Mouse (Mus musculus): Measurements from ENCODE around the gene Casq1. TPM values are rescaled to one million over a fixed set of nuclear protein-coding genes. Genes with fewer than 3 reads are reported as not detected.
A peak's percentile ranks its signal among the peaks of the same experiment; 100 is the strongest.

Casq1 gene
- polyA plus RNA-seq, 1 experiment from 2014 or later = 2.6 TPM

DNA sequence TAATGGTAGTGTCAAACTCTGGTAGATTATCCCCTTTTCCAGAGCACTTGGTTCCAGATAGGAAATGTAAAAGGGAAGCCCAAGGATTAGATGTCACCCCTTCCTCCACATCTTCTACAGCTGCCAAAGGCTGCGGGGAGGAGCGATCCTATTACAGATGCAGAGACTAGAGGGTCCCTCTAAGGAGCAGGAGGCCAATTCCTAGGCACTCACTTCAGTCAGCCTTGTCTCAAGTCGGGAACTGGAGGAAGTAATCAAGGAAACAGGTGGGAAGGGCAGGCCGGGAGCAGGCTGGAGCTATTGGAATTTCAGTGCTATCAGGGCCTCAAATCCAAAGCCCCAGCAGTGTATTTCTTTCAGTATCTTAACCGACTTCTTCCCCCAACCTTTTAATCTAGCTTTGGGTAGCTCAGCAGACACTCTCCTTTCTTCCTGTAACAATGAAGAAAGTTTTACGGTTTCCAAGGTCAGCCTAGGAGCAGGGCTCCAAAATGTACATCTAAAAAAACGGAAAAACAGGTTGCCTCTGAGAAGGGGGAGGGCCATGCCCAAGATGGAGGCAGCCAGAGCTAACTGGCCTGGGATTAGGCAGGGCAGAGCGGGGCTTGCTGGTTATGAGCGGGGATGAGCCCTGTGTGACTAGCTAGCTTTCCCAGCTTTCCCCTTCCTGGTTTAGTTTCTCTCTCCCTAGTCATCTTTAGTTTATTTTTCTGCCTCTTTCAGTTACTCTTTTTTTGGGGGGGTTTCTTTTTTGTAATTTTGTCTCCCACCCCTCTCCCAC lies 15.4 kb downstream of the Casq1 start:
- Histone ChIP-seq H3K4me3 (peak overlapping the region; percentile 79), H3K27me3 (no peaks in the 10 kb centered on the region), H3K36me3 (peaks cover 13% of the 10 kb centered on the region), H3K27ac (replicated peaks) (peak overlapping the region; percentile 95), H3K4me2 (peak overlapping the region; percentile 87), H3K9ac (peak overlapping the region; percentile 97), H3K4me1 (replicated peaks) (peaks cover 80% of the 10 kb centered on the region), H3K9me3 (no peaks in the 10 kb centered on the region)
- 12% methylated on average over 9 of the region's 9 CpGs for WGBS
- no peak for ATAC-seq (ENCODE audit: low read depth)

DNA sequence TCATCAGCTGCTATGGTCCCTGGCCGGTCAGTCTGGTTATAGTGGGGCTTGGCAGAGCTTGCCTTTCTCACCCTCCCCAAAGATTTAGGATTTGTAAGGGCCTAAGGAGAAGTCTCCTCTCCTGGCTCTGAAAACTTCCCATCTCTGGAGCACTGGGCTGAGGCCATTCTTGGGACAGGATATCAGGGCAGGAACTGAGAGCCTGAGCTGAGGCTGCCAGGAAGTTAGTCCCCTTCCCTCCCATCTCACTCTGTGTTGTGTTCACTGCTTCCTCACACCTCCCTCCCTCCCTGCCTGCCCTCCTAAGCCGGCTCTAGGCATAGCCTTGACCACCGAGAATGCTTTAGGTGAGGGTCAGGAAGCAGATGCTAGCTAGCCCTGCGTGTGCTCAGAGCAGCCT lies 16.1 kb downstream of the Casq1 start:
- Histone ChIP-seq H3K9ac (peak overlapping the region; percentile 97), H3K4me3 (peak overlapping the region; percentile 79), H3K9me3 (no peaks in the 10 kb centered on the region), H3K27ac (replicated peaks) (peak overlapping the region; percentile 95), H3K4me1 (replicated peaks) (peaks cover 80% of the 10 kb centered on the region), H3K36me3 (peaks cover 18% of the 10 kb centered on the region), H3K4me2 (peak overlapping the region; percentile 87), H3K27me3 (no peaks in the 10 kb centered on the region)
- 3% methylated on average over 4 of the region's 4 CpGs for WGBS
- no peak for ATAC-seq (ENCODE audit: low read depth)

DNA sequence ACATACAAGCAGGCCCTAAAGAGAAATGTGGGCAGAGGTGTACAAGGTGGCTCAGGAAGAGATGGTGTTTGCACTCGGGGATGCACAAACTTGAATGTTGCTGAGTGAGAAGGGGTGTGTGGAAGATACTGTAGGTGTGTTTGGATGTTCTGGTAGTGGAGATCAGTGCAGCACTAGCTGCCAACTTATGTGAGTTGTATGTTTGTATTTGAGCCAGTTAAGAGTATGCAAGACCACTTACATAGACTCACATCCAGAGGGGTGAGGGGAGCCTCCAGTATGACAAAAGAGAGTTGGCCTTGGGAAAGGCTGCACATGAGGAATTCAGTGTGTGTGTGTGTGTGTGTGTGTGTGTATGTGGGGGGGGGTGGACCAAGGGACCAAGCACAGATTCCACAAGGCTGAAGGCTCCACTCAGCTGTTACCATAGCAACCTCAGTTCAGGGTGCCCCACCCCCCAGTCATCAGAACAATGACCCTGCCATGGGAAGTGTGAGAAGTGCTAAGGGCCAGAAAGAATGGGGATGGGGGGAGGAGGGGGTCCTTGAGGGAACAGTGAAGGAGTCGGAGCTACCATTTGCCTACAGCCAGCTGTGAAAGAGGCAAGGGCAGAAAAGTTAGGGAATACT lies 16.7 kb downstream of the Casq1 start:
- Histone ChIP-seq H3K27me3 (no peaks in the 10 kb centered on the region), H3K4me3 (peak overlapping the region; percentile 79), H3K9me3 (no peaks in the 10 kb centered on the region), H3K36me3 (peaks cover 24% of the 10 kb centered on the region), H3K27ac (replicated peaks) (peak overlapping the region; percentile 95), H3K4me2 (peak overlapping the region; percentile 87), H3K9ac (peak overlapping the region; percentile 97), H3K4me1 (replicated peaks) (peaks cover 80% of the 10 kb centered on the region)
- peak; percentile 2; the same call in 1 of the 2 replicates for ATAC-seq (ENCODE audit: low read depth)
- WGBS = 8% methylated on average over 2 of the region's 2 CpGs

DNA sequence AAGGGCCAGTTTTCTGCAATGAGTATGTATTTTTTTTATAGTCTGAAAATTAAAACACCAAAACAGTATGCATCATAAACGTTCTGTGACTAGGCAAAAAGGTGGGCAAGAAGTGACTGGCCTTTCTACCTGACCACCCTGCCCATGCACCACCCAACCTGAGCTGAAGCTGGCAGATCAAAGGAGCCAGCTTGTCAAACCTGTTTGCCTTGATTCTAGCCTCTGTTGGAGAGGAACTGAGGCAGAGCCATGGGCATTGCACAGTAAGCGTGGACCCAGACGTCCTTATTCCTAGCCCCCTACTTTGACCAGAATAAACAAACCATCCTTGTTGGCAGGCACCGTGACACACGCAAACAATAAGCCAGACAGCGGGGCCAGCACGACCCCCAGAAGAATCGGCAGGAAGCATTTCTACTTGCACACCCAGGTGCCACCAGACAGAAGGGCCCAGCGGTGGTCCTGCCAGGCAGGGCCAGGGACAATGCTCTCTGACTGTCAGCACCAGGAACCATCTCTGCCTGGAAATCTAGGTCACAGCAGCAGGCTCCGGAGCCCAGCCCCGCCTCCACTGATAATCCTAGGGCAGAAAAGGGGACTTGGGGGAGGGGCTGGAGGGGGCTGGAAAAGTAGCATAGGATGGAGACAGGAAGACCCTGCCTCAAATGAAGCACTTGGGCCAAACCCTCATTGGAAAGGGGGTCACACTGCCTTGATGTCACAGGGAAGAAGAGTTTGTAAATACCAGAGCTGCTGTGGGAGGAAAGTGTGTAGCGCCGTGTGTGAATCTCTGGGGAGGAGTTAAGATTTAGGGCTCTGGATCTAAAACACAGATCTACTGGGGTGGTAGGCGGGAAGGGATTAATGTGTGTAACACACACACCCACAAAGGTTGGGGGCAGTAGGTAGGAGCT lies 17.4 kb downstream of the Casq1 start:
- no peak for ATAC-seq (ENCODE audit: low read depth)
- Histone ChIP-seq H3K36me3 (peaks cover 32% of the 10 kb centered on the region), H3K9ac (peak overlapping the region; percentile 63), H3K4me1 (replicated peaks) (peaks cover 76% of the 10 kb centered on the region), H3K27me3 (no peaks in the 10 kb centered on the region), H3K4me3 (peak overlapping the region; percentile 19), H3K27ac (replicated peaks) (peak overlapping the region; percentile 95), H3K4me2 (peak overlapping the region; percentile 87), H3K9me3 (no peaks in the 10 kb centered on the region)
- WGBS = 9% methylated on average over 14 of the region's 14 CpGs

- peaks cover 44% of the 10 kb centered on the region for H3K36me3 ChIP-seq
- H3K9me3 ChIP-seq = no peaks in the 10 kb centered on the region
- peaks cover 68% of the 10 kb centered on the region for H3K4me1 ChIP-seq (replicated peaks)
- H3K27me3 ChIP-seq = no peaks in the 10 kb centered on the region
- H3K4me3 ChIP-seq = peak overlapping the region; percentile 4; the same call in 1 of the 2 replicates
- 18% methylated on average over 7 of the region's 7 CpGs for WGBS
- H3K9ac ChIP-seq = peak overlapping the region; percentile 58
- peak overlapping the region; percentile 87 for H3K4me2 ChIP-seq
- ATAC-seq (ENCODE audit: low read depth) = peak; percentile 57
- H3K27ac ChIP-seq (replicated peaks) = peak overlapping the region; percentile 95
Observed at GRCm38 (mm10) chr1:172200871-172201447, 18.7 kb downstream of the Casq1 start.

- H3K36me3 ChIP-seq = peaks cover 52% of the 10 kb centered on the region
- H3K9ac ChIP-seq = peak overlapping the region; percentile 50; the same call in 1 of the 2 replicates
- no peak for ATAC-seq (ENCODE audit: low read depth)
- H3K4me3 ChIP-seq = no peak overlapping the region
- peak overlapping the region; percentile 95 for H3K27ac ChIP-seq (replicated peaks)
- no peaks in the 10 kb centered on the region for H3K27me3 ChIP-seq
- WGBS = 80% methylated on average over 5 of the region's 5 CpGs
- H3K9me3 ChIP-seq = no peaks in the 10 kb centered on the region
- H3K4me2 ChIP-seq = peak overlapping the region; percentile 87
- H3K4me1 ChIP-seq (replicated peaks) = peaks cover 60% of the 10 kb centered on the region
Observed at GRCm38 (mm10) chr1:172200161-172200560, 19.5 kb downstream of the Casq1 start.

DNA sequence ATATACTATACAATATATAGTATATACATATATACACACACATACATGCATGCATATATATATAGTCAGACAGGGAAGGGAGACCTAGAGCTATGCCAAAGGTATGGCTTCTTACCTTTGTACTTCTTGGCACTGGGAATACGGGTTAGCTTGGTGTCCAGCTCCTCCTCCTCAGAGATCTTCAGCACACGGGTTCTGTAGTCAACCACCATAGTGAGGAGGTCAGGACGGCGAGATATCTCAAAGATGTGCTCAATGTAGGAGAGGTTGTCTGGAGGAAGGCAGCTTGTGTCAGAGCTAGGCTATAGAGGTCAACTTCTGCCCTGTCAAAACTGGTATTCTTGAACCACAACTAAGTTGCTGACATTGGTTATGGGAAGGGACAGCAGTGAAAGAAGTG lies 20.7 kb downstream of the Casq1 start:
- Histone ChIP-seq H3K4me2 (no peak overlapping the region), H3K4me3 (no peak overlapping the region), H3K4me1 (replicated peaks) (peaks cover 48% of the 10 kb centered on the region), H3K9me3 (no peaks in the 10 kb centered on the region), H3K27ac (replicated peaks) (no peak overlapping the region; the same call in 1 of the 2 replicates), H3K36me3 (peaks cover 64% of the 10 kb centered on the region), H3K27me3 (no peaks in the 10 kb centered on the region), H3K9ac (no peak overlapping the region)
- ATAC-seq (ENCODE audit: low read depth) = no peak
- 88% methylated on average over 4 of the region's 4 CpGs for WGBS

GRCm38 (mm10) chr1:172198316-172198715 lies 21.4 kb downstream of the Casq1 start:
- WGBS = 89% methylated on average over 8 of the region's 8 CpGs
- H3K4me3 ChIP-seq = no peak overlapping the region
- H3K4me1 ChIP-seq (replicated peaks) = peaks cover 41% of the 10 kb centered on the region
- H3K27me3 ChIP-seq = no peaks in the 10 kb centered on the region
- no peaks in the 10 kb centered on the region for H3K9me3 ChIP-seq
- ATAC-seq (ENCODE audit: low read depth) = no peak
- peaks cover 70% of the 10 kb centered on the region for H3K36me3 ChIP-seq
- no peak overlapping the region for H3K9ac ChIP-seq
- H3K27ac ChIP-seq (replicated peaks) = peak overlapping the region; percentile 33; the same call in 1 of the 2 replicates
- no peak overlapping the region for H3K4me2 ChIP-seq

DNA sequence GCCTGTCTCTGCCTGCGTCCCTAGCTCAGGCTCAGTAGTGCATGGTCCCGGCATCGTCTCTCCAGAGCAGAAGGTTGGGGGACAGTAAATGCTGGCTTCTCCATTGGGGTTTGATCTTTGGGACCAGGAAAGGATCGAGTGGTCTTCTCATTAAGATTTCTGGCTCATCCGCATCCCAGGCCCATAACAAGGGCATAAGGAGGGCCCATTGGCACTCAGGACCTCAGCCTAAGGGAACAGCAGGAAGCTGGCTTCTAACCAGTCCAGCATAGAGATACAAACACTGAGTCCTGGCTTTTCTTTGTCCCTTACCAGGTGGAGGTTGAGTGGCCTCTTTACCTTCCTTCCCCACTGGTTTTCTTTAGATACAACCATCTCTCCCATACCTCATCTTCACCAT lies 21.8 kb downstream of the Casq1 start:
- Histone ChIP-seq H3K27ac (replicated peaks) (peak overlapping the region; percentile 33; the same call in 1 of the 2 replicates), H3K4me1 (replicated peaks) (peaks cover 37% of the 10 kb centered on the region), H3K27me3 (no peaks in the 10 kb centered on the region), H3K36me3 (peaks cover 70% of the 10 kb centered on the region), H3K9ac (no peak overlapping the region), H3K4me2 (no peak overlapping the region), H3K9me3 (no peaks in the 10 kb centered on the region), H3K4me3 (no peak overlapping the region)
- no peak for ATAC-seq (ENCODE audit: low read depth)
- 79% methylated on average over 5 of the region's 5 CpGs for WGBS

DNA sequence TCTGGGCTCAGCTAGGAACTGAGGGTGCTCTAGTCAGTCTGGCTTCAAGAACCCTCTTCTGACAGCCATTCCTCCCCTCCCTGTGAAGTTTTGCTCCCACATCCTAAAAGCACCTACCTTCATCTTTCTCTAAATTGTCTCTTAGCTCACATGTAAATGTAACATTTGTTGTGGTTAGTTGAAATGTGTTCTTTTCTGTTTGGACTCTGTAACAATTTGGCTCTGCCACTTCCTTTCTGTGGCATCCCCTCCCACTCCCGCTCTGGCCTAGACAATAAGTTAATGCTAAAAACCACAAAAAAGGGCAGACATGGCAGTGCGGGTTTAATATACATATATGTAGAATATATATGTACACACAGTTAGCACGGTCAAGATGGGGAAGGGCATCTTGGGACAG lies 22.5 kb downstream of the Casq1 start:
- no peak overlapping the region for H3K27ac ChIP-seq (replicated peaks)
- H3K4me3 ChIP-seq = no peak overlapping the region
- H3K9me3 ChIP-seq = no peaks in the 10 kb centered on the region
- no peaks in the 10 kb centered on the region for H3K27me3 ChIP-seq
- ATAC-seq (ENCODE audit: low read depth) = no peak
- H3K36me3 ChIP-seq = peaks cover 77% of the 10 kb centered on the region
- WGBS = 86% methylated on average over 3 of the region's 3 CpGs
- no peak overlapping the region for H3K9ac ChIP-seq
- H3K4me1 ChIP-seq (replicated peaks) = peaks cover 30% of the 10 kb centered on the region
- no peak overlapping the region for H3K4me2 ChIP-seq

GRCm38 (mm10) chr1:172194435-172194834 lies 25.2 kb downstream of the Casq1 start:
- Histone ChIP-seq H3K9ac (no peak overlapping the region), H3K4me1 (replicated peaks) (peaks cover 3% of the 10 kb centered on the region), H3K4me2 (no peak overlapping the region), H3K4me3 (no peak overlapping the region), H3K27ac (replicated peaks) (no peak overlapping the region), H3K9me3 (no peaks in the 10 kb centered on the region), H3K36me3 (peaks cover 90% of the 10 kb centered on the region), H3K27me3 (no peaks in the 10 kb centered on the region)
- ATAC-seq (ENCODE audit: low read depth) = no peak
- 85% methylated on average over 8 of the region's 8 CpGs for WGBS
